Mouse (Mus musculus) MEL (cell line): ENCODE measurements around the gene Gmpr. TPM values are rescaled to one million over a fixed set of nuclear protein-coding genes. Genes with fewer than 3 reads are reported as not detected.
A peak's percentile ranks its signal among the peaks of the same experiment; 100 is the strongest.

Experiments used
- DNase-seq: peaks from one replicate; pipeline ENCODE4 v3.0.0; 2011; ENCODE audit warnings: low read depth, low spot score
- H3K27ac ChIP-seq: 2 replicates; pipeline ENCODE4 v1.5.1; 2012; ENCODE audit warnings: low read depth, mild to moderate bottlenecking, control low read depth, low read length, moderate library complexity; ENCODE audit not compliant: control insufficient read depth
- H3K27me3 ChIP-seq, 2 experiments: fragments of 150-350 bp in 1 of 2; sonication (generic) in 1 of 2; 2 replicates each; pipeline ENCODE4 v1.6.1; 2012; ENCODE audit warnings: low read length in 2 of 2, mild to moderate bottlenecking in 2 of 2, improper control_type of control experiment in 1 of 2, moderate library complexity in 1 of 2; ENCODE audit not compliant: insufficient read depth in 2 of 2, control insufficient read depth in 1 of 2
- H3K36me3 ChIP-seq, 2 experiments: 2 replicates each; pipeline ENCODE4 v1.6.1; 2012 to 2014; ENCODE audit warnings: low read length in 2 of 2, improper control_type of control experiment in 1 of 2, inconsistent platforms in 1 of 2, mild to moderate bottlenecking in 1 of 2; ENCODE audit not compliant: insufficient read depth in 2 of 2, control insufficient read depth in 1 of 2
- H3K4me1 ChIP-seq, 2 experiments: fragments of 150-350 bp in 1 of 2; sonication (generic) in 1 of 2; 2 replicates each; pipeline ENCODE4 v1.6.1; 2012; ENCODE audit warnings: low read length in 2 of 2, improper control_type of control experiment in 1 of 2, mild to moderate bottlenecking in 1 of 2; ENCODE audit not compliant: insufficient read depth in 2 of 2, control insufficient read depth in 1 of 2
- H3K4me3 ChIP-seq, 2 experiments: fragments of 150-350 bp in 1 of 2; sonication (generic) in 1 of 2; 2 replicates each; pipeline ENCODE4 v1.5.1; 2012; ENCODE audit warnings: low read depth in 2 of 2, low read length in 2 of 2, mild to moderate bottlenecking in 2 of 2, moderate library complexity in 2 of 2, control low read depth in 1 of 2, improper control_type of control experiment in 1 of 2; ENCODE audit not compliant: control insufficient read depth in 1 of 2, insufficient read depth in 1 of 2
- H3K79me2 ChIP-seq: 2 replicates; pipeline ENCODE4 v1.6.1; 2012; ENCODE audit warnings: mild to moderate bottlenecking, low read length, moderate library complexity; ENCODE audit not compliant: control insufficient read depth, poor library complexity, insufficient read depth
- H3K9ac ChIP-seq: 2 replicates; pipeline ENCODE4 v1.6.1; 2012; ENCODE audit warnings: low read depth, mild to moderate bottlenecking, control low read depth, low read length, moderate library complexity; ENCODE audit not compliant: control insufficient read depth, poor library complexity, severe bottlenecking
- H3K9me3 ChIP-seq: fragments of 150-350 bp; sonication (generic); replicated peaks from 2 replicates; pipeline ENCODE4 v1.6.1; 2012; ENCODE audit warnings: mild to moderate bottlenecking, low read length, improper control_type of control experiment, moderate library complexity; ENCODE audit not compliant: insufficient read depth
- BHLHE40 ChIP-seq: IDR thresholded peaks from 2 replicates; pipeline ENCODE4 v1.6.1; 2012; ENCODE audit warnings: low read depth, mild to moderate bottlenecking, inconsistent platforms, low read length, improper control_type of control experiment, borderline replicate concordance
- CHD1 ChIP-seq: IDR thresholded peaks from 2 replicates; pipeline ENCODE4 v1.6.1; 2012; ENCODE audit warnings: low read depth, mild to moderate bottlenecking, inconsistent platforms, low read length, improper control_type of control experiment
- CTCF ChIP-seq, 3 experiments: IDR thresholded peaks in 2 of 3; conservative IDR thresholded peaks in 1 of 3; 2 replicates each; pipeline ENCODE4 v1.5.1; 2011 to 2012; ENCODE audit warnings: low read length in 3 of 3, low read depth in 2 of 3, mild to moderate bottlenecking in 2 of 3, improper control_type of control experiment in 1 of 3, inconsistent platforms in 1 of 3, mixed read lengths in 1 of 3, moderate library complexity in 1 of 3; ENCODE audit not compliant: control insufficient read depth in 1 of 3, insufficient read depth in 1 of 3, poor library complexity in 1 of 3, severe bottlenecking in 1 of 3
- E2F4 ChIP-seq: IDR thresholded peaks from 2 replicates; pipeline ENCODE4 v1.6.1; 2011; ENCODE audit warnings: low read depth, low read length, improper control_type of control experiment, borderline replicate concordance
- ELF1 ChIP-seq: IDR thresholded peaks from 2 replicates; pipeline ENCODE4 v1.6.1; 2014; ENCODE audit warnings: low read depth, mild to moderate bottlenecking, inconsistent platforms, low read length, improper control_type of control experiment, moderate library complexity
- EP300 ChIP-seq, 2 experiments: IDR thresholded peaks; 2 replicates each; pipeline ENCODE4 v1.6.1; 2011; ENCODE audit warnings: improper control_type of control experiment in 2 of 2, low read length in 2 of 2, low read depth in 1 of 2, mild to moderate bottlenecking in 1 of 2
- ETS1 ChIP-seq: IDR thresholded peaks from 2 replicates; pipeline ENCODE4 v1.6.1; 2012; ENCODE audit warnings: low read depth, mild to moderate bottlenecking, inconsistent platforms, low read length, improper control_type of control experiment, moderate library complexity
- GABPA ChIP-seq: IDR thresholded peaks from 2 replicates; pipeline ENCODE4 v1.6.1; 2012; ENCODE audit warnings: low read depth, mild to moderate bottlenecking, inconsistent platforms, low read length, improper control_type of control experiment, moderate library complexity
- GATA1 ChIP-seq: IDR thresholded peaks from 2 replicates; pipeline ENCODE4 v1.6.1; 2011; ENCODE audit warnings: low read depth, low read length, improper control_type of control experiment
- HCFC1 ChIP-seq: IDR thresholded peaks from 2 replicates; pipeline ENCODE4 v1.6.1; 2012; ENCODE audit warnings: low read depth, mild to moderate bottlenecking, inconsistent platforms, low read length, improper control_type of control experiment, moderate library complexity
- JUND ChIP-seq: IDR thresholded peaks from 2 replicates; pipeline ENCODE4 v1.6.1; 2011; ENCODE audit warnings: low read depth, mild to moderate bottlenecking, improper control_type of control experiment, low read length
- KAT2A ChIP-seq: conservative IDR thresholded peaks from 2 replicates; pipeline ENCODE4 v1.6.1; 2012; ENCODE audit warnings: low read depth, low read length, improper control_type of control experiment, inconsistent platforms
- MAFK ChIP-seq: IDR thresholded peaks from 2 replicates; pipeline ENCODE4 v1.6.1; 2011; ENCODE audit warnings: low read depth, mild to moderate bottlenecking, low read length, improper control_type of control experiment, borderline replicate concordance
- MAX ChIP-seq: IDR thresholded peaks from 2 replicates; pipeline ENCODE4 v1.6.1; 2011; ENCODE audit warnings: low read length, improper control_type of control experiment
- MAZ ChIP-seq: IDR thresholded peaks from 2 replicates; pipeline ENCODE4 v1.6.1; 2012; ENCODE audit warnings: low read depth, mild to moderate bottlenecking, inconsistent platforms, low read length, improper control_type of control experiment
- MXI1 ChIP-seq: IDR thresholded peaks from 2 replicates; pipeline ENCODE4 v1.6.1; 2011; ENCODE audit warnings: mild to moderate bottlenecking, low read depth, low read length, improper control_type of control experiment
- NELFE ChIP-seq: IDR thresholded peaks from 2 replicates; pipeline ENCODE4 v1.6.1; 2011; ENCODE audit warnings: low read depth, low read length, improper control_type of control experiment
- NRF1 ChIP-seq: IDR thresholded peaks from 2 replicates; pipeline ENCODE4 v1.6.1; 2014; ENCODE audit warnings: low read depth, mild to moderate bottlenecking, inconsistent platforms, low read length, improper control_type of control experiment, moderate library complexity; ENCODE audit not compliant: poor library complexity, insufficient read depth, severe bottlenecking
- POLR2A ChIP-seq, 2 experiments: IDR thresholded peaks; 2 replicates each; pipeline ENCODE4 v1.6.1; 2011 to 2012; ENCODE audit warnings: low read length in 2 of 2, mild to moderate bottlenecking in 2 of 2, control low read depth in 1 of 2, improper control_type of control experiment in 1 of 2, low read depth in 1 of 2, moderate library complexity in 1 of 2; ENCODE audit not compliant: control insufficient read depth in 1 of 2, insufficient read depth in 1 of 2, poor library complexity in 1 of 2
- POLR2AphosphoS2 ChIP-seq: IDR thresholded peaks from 2 replicates; pipeline ENCODE4 v1.6.1; 2011; ENCODE audit warnings: low read length, improper control_type of control experiment
- POLR2AphosphoS5 ChIP-seq: IDR thresholded peaks from 2 replicates; pipeline ENCODE4 v1.6.1; 2012; ENCODE audit warnings: low read depth, borderline replicate concordance, mild to moderate bottlenecking, inconsistent platforms, low read length, moderate library complexity, mixed read lengths
- RAD21 ChIP-seq: IDR thresholded peaks from 2 replicates; pipeline ENCODE4 v1.6.1; 2011; ENCODE audit warnings: mild to moderate bottlenecking, low read depth, low read length, improper control_type of control experiment
- RCOR1 ChIP-seq: IDR thresholded peaks from 2 replicates; pipeline ENCODE4 v1.6.1; 2012; ENCODE audit warnings: low read depth, mild to moderate bottlenecking, inconsistent platforms, low read length, improper control_type of control experiment
- SIN3A ChIP-seq: IDR thresholded peaks from 2 replicates; pipeline ENCODE4 v1.6.1; 2012; ENCODE audit warnings: low read length, improper control_type of control experiment, inconsistent platforms
- TAL1 ChIP-seq: IDR thresholded peaks from 2 replicates; pipeline ENCODE4 v1.6.1; 2012; ENCODE audit warnings: mild to moderate bottlenecking, inconsistent platforms, low read length, moderate library complexity, mixed read lengths
- TBP ChIP-seq: IDR thresholded peaks from 2 replicates; pipeline ENCODE4 v1.8.0; 2011; ENCODE audit warnings: low read depth, low read length, improper control_type of control experiment
- TCF12 ChIP-seq: IDR thresholded peaks from 2 replicates; pipeline ENCODE4 v1.6.1; 2014; ENCODE audit warnings: low read depth, mild to moderate bottlenecking, inconsistent platforms, low read length, improper control_type of control experiment, moderate library complexity
- USF2 ChIP-seq, 2 experiments: IDR thresholded peaks; 2 replicates each; pipeline ENCODE4 v1.6.1; 2011 to 2012; ENCODE audit warnings: improper control_type of control experiment in 2 of 2, low read length in 2 of 2, borderline replicate concordance in 1 of 2, inconsistent platforms in 1 of 2, low read depth in 1 of 2, mild to moderate bottlenecking in 1 of 2; ENCODE audit not compliant: insufficient read depth in 1 of 2
- ZKSCAN1 ChIP-seq: IDR thresholded peaks from 2 replicates; pipeline ENCODE4 v1.6.1; 2012; ENCODE audit warnings: low read depth, mild to moderate bottlenecking, inconsistent platforms, low read length, improper control_type of control experiment, moderate library complexity
- ZMIZ1 ChIP-seq: IDR thresholded peaks from 2 replicates; pipeline ENCODE4 v1.6.1; 2012; ENCODE audit warnings: low read depth, mild to moderate bottlenecking, inconsistent platforms, low read length, improper control_type of control experiment, moderate library complexity
- ZNF384 ChIP-seq: IDR thresholded peaks from 2 replicates; pipeline ENCODE4 v1.6.1; 2012; ENCODE audit warnings: low read depth, mild to moderate bottlenecking, inconsistent platforms, low read length, improper control_type of control experiment
- polyA plus RNA-seq, 2 experiments: library from polyadenylated mRNA; stranded (reverse) in 1 of 2; unstranded in 1 of 2; fragments of >175 nt in 1 of 2; fragments of >200 nt in 1 of 2; gene quantifications; 2 replicates each; pipeline versions ENCODE4 v1.2.1 to v1.2.4; 2012; ENCODE audit warnings: low replicate concordance in 2 of 2, low read depth in 1 of 2; ENCODE audit not compliant: insufficient read length in 2 of 2, insufficient read depth in 1 of 2, missing spikeins in 1 of 2
- total RNA-seq: library from RNA; depleted of rRNA; stranded (reverse); fragments of 300-350 nt; gene quantifications from 2 replicates; pipeline ENCODE4 v1.2.3, GENCODE M21; 2012

Gene Gmpr
- total and polyA plus RNA-seq, 3 experiments, result 64.2 to 130 TPM; not detected in 1

GRCm38 (mm10) chr13:45513009-45513984, 6.1 kb downstream of the Gmpr start (continued):
- TF ChIP-seq KAT2A (no peak), POLR2AphosphoS2 (no peak), E2F4 (no peak), BHLHE40 (peak; percentile 96), TAL1 (peak; percentile 41)

GRCm38 (mm10) chr13:45514115-45514514, 6.9 kb downstream of the Gmpr start:
- no peaks in the 10 kb centered on the region for H3K27me3 ChIP-seq
- peak overlapping the region; percentile 64 for H3K9ac ChIP-seq
- peak; percentile 67 for DNase-seq
- H3K4me1 ChIP-seq, result peaks cover 18 to 53% of the 10 kb centered on the region in 2 experiments
- peaks cover 8% of the 10 kb centered on the region for H3K79me2 ChIP-seq
- H3K27ac ChIP-seq, result peak overlapping the region; percentile 98
- no peaks in the 10 kb centered on the region for H3K9me3 ChIP-seq
- H3K4me3 ChIP-seq, result peak overlapping the region; percentile 48 to 61
- peaks cover 0 to 37% of the 10 kb centered on the region in 2 experiments; a peak in 2 of 4 replicates for H3K36me3 ChIP-seq
- TF ChIP-seq POLR2AphosphoS5 (no peak), JUND (no peak), ZKSCAN1 (no peak), POLR2A (IDR thresholded peaks at IDR 0.05; ENCODE audit: control insufficient read depth in 1 of 2, insufficient read depth in 1 of 2, low read depth in 1 of 2, low read length in 2 of 2, poor library complexity in 1 of 2) (no peak; a peak in 1 of 4 replicates), MAFK (no peak), ZNF384 (no peak), USF2 (IDR thresholded peaks at IDR 0.05; ENCODE audit: borderline replicate concordance in 1 of 2, insufficient read depth in 1 of 2, low read depth in 1 of 2, low read length in 2 of 2) (no peak), TAL1 (no peak), MAX (0 out of 2 replicates have a peak, but pooled peaks have one; percentile 3), MAZ (peak; percentile 65; the same call in 1 of the 2 replicates), TBP (no peak), RCOR1 (0 out of 2 replicates have a peak, but pooled peaks have one; percentile 28), GATA1 (peak; percentile 44; the same call in 1 of the 2 replicates), CTCF (IDR thresholded peaks at IDR 0.05 in 2 of 3, conservative IDR thresholded peaks at IDR 0.05 in 1 of 3; ENCODE audit: control insufficient read depth in 1 of 3, insufficient read depth in 1 of 3, low read depth in 2 of 3, low read length in 3 of 3, poor library complexity in 1 of 3, severe bottlenecking in 1 of 3) (no peak), EP300 (IDR thresholded peaks at IDR 0.05; ENCODE audit: low read depth in 1 of 2, low read length in 2 of 2) (peak; percentile 22 to 49; a peak in 3 of 4 replicates), HCFC1 (peak; percentile 13; the same call in 1 of the 2 replicates), SIN3A (no peak), ETS1 (peak; percentile 67), BHLHE40 (no peak), TCF12 (peak; percentile 60; the same call in 1 of the 2 replicates), RAD21 (no peak), MXI1 (no peak; the same call in none of the 2 replicates), NRF1 (no peak), NELFE (no peak), POLR2AphosphoS2 (no peak), CHD1 (0 out of 2 replicates have a peak, but pooled peaks have one; percentile 40), E2F4 (no peak), GABPA (no peak), ZMIZ1 (no peak), ELF1 (0 out of 2 replicates have a peak, but pooled peaks have one; percentile 17)
